Mouse (Mus musculus) mouse embryonic stem cell (cell line): ENCODE results near the gene Hoxa6.

Experiments
- in situ Hi-C, 2 experiments: fragments of 300-500 bp; cut with MboI; formaldehyde crosslinking; loops; 1 replicate in 1 of 2; 3 replicates in 1 of 2; pipeline ENCODE4 v1.14.3; 2019 to 2020; ENCODE audit warnings: low sequenced_read_pairs in 2 of 2, low pct_unique_long_range_greater_than_20kb in 1 of 2, mixed read lengths in 1 of 2; ENCODE audit not compliant: unreplicated experiment in 1 of 2

The Hoxa6 gene

GRCm38 (mm10) chr6:52209685-52210046 lies 1.1 kb upstream of the Hoxa6 start:
- in situ Hi-C loops = loop anchor here (25.0 kb wide), 2 partner anchors 347 to 1022 kb away; no protein-coding TSS in a partner anchor

GRCm38 (mm10) chr6:52208868-52209684 lies 554 bp upstream of the Hoxa6 start:
- in situ Hi-C loops = loop anchor here (25.0 kb wide), 2 partner anchors 347 to 1022 kb away; no protein-coding TSS in a partner anchor

- in situ Hi-C loops = loop anchor here (25.0 kb wide), 2 partner anchors 345 to 1020 kb away; no protein-coding TSS in a partner anchor
These were observed 892 bp downstream of the Hoxa6 start for GRCm38 (mm10) chr6:52207684-52207976.

- in situ Hi-C loops = loop anchor here (25.0 kb wide), 2 partner anchors 345 to 1020 kb away; no protein-coding TSS in a partner anchor
These were observed 1.4 kb downstream of the Hoxa6 start for GRCm38 (mm10) chr6:52206882-52207683.

- in situ Hi-C loops = loop anchor here (25.0 kb wide), 2 partner anchors 344 to 1019 kb away; no protein-coding TSS in a partner anchor
These were observed 2.6 kb downstream of the Hoxa6 start for GRCm38 (mm10) chr6:52205638-52206621.

GRCm38 (mm10) chr6:52205221-52205620 lies 3.3 kb downstream of the Hoxa6 start:
- in situ Hi-C loops = loop anchor here (25.0 kb wide), 2 partner anchors 343 to 1018 kb away; no protein-coding TSS in a partner anchor

- in situ Hi-C loops = loop anchor here (25.0 kb wide), 2 partner anchors 342 to 1017 kb away; no protein-coding TSS in a partner anchor
These were observed 4.3 kb downstream of the Hoxa6 start, which contains the start of gene Hoxa5 for GRCm38 (mm10) chr6:52204050-52204752. TSS of gene Hoxa5 (minus strand) at chr6:52204587.

- in situ Hi-C loops = loop anchor here (25.0 kb wide), 2 partner anchors 341 to 1016 kb away; no protein-coding TSS in a partner anchor
These were observed 5.0 kb downstream of the Hoxa6 start for GRCm38 (mm10) chr6:52203371-52204049.

- in situ Hi-C loops = loop anchor here (25.0 kb wide), 2 partner anchors 341 to 1016 kb away; no protein-coding TSS in a partner anchor
These were observed 5.5 kb downstream of the Hoxa6 start for GRCm38 (mm10) chr6:52203121-52203370.

- in situ Hi-C loops = loop anchor here (25.0 kb wide), 2 partner anchors 340 to 1015 kb away; no protein-coding TSS in a partner anchor
These were observed 6.0 kb downstream of the Hoxa6 start for GRCm38 (mm10) chr6:52202362-52203120.

GRCm38 (mm10) chr6:52201269-52201668 lies 7.3 kb downstream of the Hoxa6 start:
- in situ Hi-C loops = loop anchor here (25.0 kb wide), 2 partner anchors 339 to 1014 kb away; no protein-coding TSS in a partner anchor

GRCm38 (mm10) chr6:52200751-52201250 lies 7.7 kb downstream of the Hoxa6 start:
- in situ Hi-C loops = loop anchor here (25.0 kb wide), 2 partner anchors 338 to 1014 kb away; no protein-coding TSS in a partner anchor

GRCm38 (mm10) chr6:52200073-52200750 lies 8.3 kb downstream of the Hoxa6 start:
- in situ Hi-C loops = loop anchor here (25.0 kb wide), 2 partner anchors 338 to 1013 kb away; no protein-coding TSS in a partner anchor

- in situ Hi-C loops = no loop called here
These were observed 11.3 kb downstream of the Hoxa6 start for GRCm38 (mm10) chr6:52197271-52197670.

GRCm38 (mm10) chr6:52196811-52197210 lies 11.7 kb downstream of the Hoxa6 start:
- in situ Hi-C loops = no loop called here
